In the genomic region with DNA sequence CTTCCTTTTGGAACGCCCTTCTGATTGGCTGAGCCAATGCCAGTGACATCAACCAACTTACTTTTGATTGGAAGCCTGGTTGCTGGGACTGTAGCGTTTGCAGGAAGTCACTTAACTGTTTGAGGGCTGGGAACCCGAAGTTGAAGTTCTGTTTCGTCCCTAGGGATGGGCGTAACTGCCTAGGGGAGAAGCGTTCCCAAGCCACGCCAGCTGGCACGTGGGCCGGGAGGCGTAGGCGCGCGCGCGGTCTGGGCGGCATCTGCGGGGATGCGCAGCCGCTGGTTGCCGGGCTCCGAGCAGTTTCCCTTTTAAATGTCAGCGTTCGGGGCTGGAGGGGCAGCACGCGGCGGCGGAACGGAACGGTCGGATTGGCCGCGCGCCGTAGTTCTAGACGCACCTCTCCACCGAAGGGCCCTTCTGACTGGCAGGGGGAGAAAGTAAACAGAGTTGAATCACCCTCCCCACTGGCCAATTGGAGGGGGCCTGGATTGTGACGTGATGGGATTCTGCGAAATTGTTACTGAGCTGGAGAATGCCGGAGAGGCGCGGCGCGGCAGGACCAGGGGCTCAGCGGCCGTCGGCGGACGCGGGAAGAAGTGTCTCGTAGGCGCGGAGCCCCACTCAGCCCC, we compare ENCODE assay signal across 8 mouse cellular contexts. TPM values are rescaled to one million over a fixed set of nuclear protein-coding genes. Genes with fewer than 3 reads are reported as not detected.
DNase-seq lines count a peak whose midpoint lies in the region; ATAC-seq and TF ChIP-seq lines count a peak whose summit lies in the region.

Gene Klf9 (plus strand): TSS at position 538 of the 629 bp plus-strand sequence.

- H3K4me2 ChIP-seq in forebrain, embryonic 13.5 days = peak within 1 kb of the TSS; percentile 95
- peak within 1 kb of the TSS; percentile 97 for H3K4me2 ChIP-seq in heart, postnatal 0 days (ENCODE audit: low read depth, low read length)
- peak within 1 kb of the TSS; percentile 100 for H3K4me2 ChIP-seq in liver, embryonic 15.5 days
- peak within 1 kb of the TSS; percentile 96 for H3K4me2 ChIP-seq in neural tube, embryonic 11.5 days (ENCODE audit: low read depth)
- H3K4me2 ChIP-seq in stomach, postnatal 0 days (replicated peaks; ENCODE audit: low read depth) = peak within 1 kb of the TSS; percentile 71

- no peaks in the 10 kb centered on the region for H3K9me3 ChIP-seq in E14TG2a.4 (ENCODE audit: low read length)
- no peaks in the 10 kb centered on the region for H3K9me3 ChIP-seq in forebrain, embryonic 13.5 days (replicated peaks)
- no peaks in the 10 kb centered on the region for H3K9me3 ChIP-seq in heart, postnatal 0 days (replicated peaks; ENCODE audit: control insufficient read depth, low read length)
- H3K9me3 ChIP-seq in liver, embryonic 15.5 days (replicated peaks) = no peaks in the 10 kb centered on the region
- no peaks in the 10 kb centered on the region for H3K9me3 ChIP-seq in neural tube, embryonic 11.5 days (ENCODE audit: control insufficient read depth, low read length)
- H3K9me3 ChIP-seq in stomach, postnatal 0 days (ENCODE audit: control insufficient read depth, low read length) = no peaks in the 10 kb centered on the region

- no peak for TF ChIP-seq CTCF in E14TG2a.4 (conservative IDR thresholded peaks at IDR 0.05; ENCODE audit: low read length)
- TF ChIP-seq CTCF in heart, postnatal 0 days (IDR thresholded peaks at IDR 0.05; ENCODE audit: low read depth) = no peak
- TF ChIP-seq CTCF in stomach, postnatal 0 days (IDR thresholded peaks at IDR 0.05; ENCODE audit: low read depth) = peak; percentile 7; the same call in 1 of the 2 replicates

- TF ChIP-seq EP300 in heart, postnatal 0 days (IDR thresholded peaks at IDR 0.05; ENCODE audit: low read depth) = peak; percentile 91
- peak; percentile 91 for TF ChIP-seq EP300 in stomach, postnatal 0 days (optimal IDR thresholded peaks at IDR 0.05)

- ATAC-seq in forebrain, embryonic 13.5 days = peak; percentile 94
- peak; percentile 89 for ATAC-seq in heart, postnatal 0 days (ENCODE audit: insufficient read depth, low read depth)
- peak; percentile 88 for ATAC-seq in liver, embryonic 15.5 days (ENCODE audit: insufficient read depth)
- peak; percentile 91 for ATAC-seq in neural tube, embryonic 11.5 days (ENCODE audit: insufficient read depth, low FRiP score, low TSS enrichment)
- peak; percentile 94 for ATAC-seq in stomach, postnatal 0 days (ENCODE audit: low FRiP score, low TSS enrichment)

- H3K27ac ChIP-seq in forebrain, embryonic 13.5 days = peak within 1 kb of the TSS; percentile 14; the same call in 1 of the 2 replicates
- H3K27ac ChIP-seq in heart, postnatal 0 days (ENCODE audit: low read depth) = peak within 1 kb of the TSS; percentile 99
- peak within 1 kb of the TSS; percentile 83 for H3K27ac ChIP-seq in liver, embryonic 15.5 days (replicated peaks)
- 0 out of 2 replicates have a peak within 1 kb of the TSS, but pooled peaks have one; percentile 8 for H3K27ac ChIP-seq in neural tube, embryonic 11.5 days (ENCODE audit: low read depth, low read length)
- peak within 1 kb of the TSS; percentile 100 for H3K27ac ChIP-seq in stomach, postnatal 0 days (replicated peaks)

- H3K27me3 ChIP-seq in E14TG2a.4 (ENCODE audit: insufficient read depth, low read length) = no peaks in the 10 kb centered on the region
- H3K27me3 ChIP-seq in forebrain, embryonic 13.5 days = peaks cover 53% of the 10 kb centered on the region
- H3K27me3 ChIP-seq in heart, postnatal 0 days (ENCODE audit: control insufficient read depth, insufficient read depth, low read length) = no peaks in the 10 kb centered on the region
- peaks cover 40% of the 10 kb centered on the region for H3K27me3 ChIP-seq in liver, embryonic 15.5 days
- peaks cover 30% of the 10 kb centered on the region for H3K27me3 ChIP-seq in neural tube, embryonic 11.5 days (ENCODE audit: control insufficient read depth, insufficient read depth, low read length)
- H3K27me3 ChIP-seq in stomach, postnatal 0 days (ENCODE audit: control insufficient read depth, insufficient read depth, low read length) = no peaks in the 10 kb centered on the region

- H3K9ac ChIP-seq in forebrain, embryonic 13.5 days = peak within 1 kb of the TSS; percentile 65
- H3K9ac ChIP-seq in heart, postnatal 0 days (replicated peaks; ENCODE audit: low read depth, low read length) = peak within 1 kb of the TSS; percentile 90
- H3K9ac ChIP-seq in liver, embryonic 15.5 days = peak within 1 kb of the TSS; percentile 68
- H3K9ac ChIP-seq in neural tube, embryonic 11.5 days (ENCODE audit: low read length) = peak within 1 kb of the TSS; percentile 42
- H3K9ac ChIP-seq in stomach, postnatal 0 days (ENCODE audit: low read length) = peak within 1 kb of the TSS; percentile 99

- WGBS in forebrain, embryonic 13.5 days = under 1% methylated on average over 51 of the region's 52 CpGs
- under 1% methylated on average over 52 of the region's 52 CpGs for WGBS in heart, postnatal 0 days
- WGBS in liver, embryonic 15.5 days (ENCODE audit: insufficient replicate concordance) = under 1% methylated on average over 52 of the region's 52 CpGs
- 0% methylated on average over 52 of the region's 52 CpGs for WGBS in neural tube, embryonic 11.5 days
- under 1% methylated on average over 52 of the region's 52 CpGs for WGBS in stomach, postnatal 0 days

- peak; percentile 91 for DNase-seq in cerebellum, adult 11 months
- peak; percentile 99 for DNase-seq in heart, postnatal 0 days (ENCODE audit: low spot score)
- DNase-seq in kidney, postnatal 36 days = peak; percentile 96 to 98
- peak; percentile 89 for DNase-seq in neural tube, embryonic 11.5 days (ENCODE audit: low spot score)
- DNase-seq in stomach, postnatal 0 days (ENCODE audit: low spot score) = peak; percentile 96

- H3K4me1 ChIP-seq in E14TG2a.4 (replicated peaks; ENCODE audit: low read depth, low read length) = peaks cover 49% of the 10 kb centered on the region
- H3K4me1 ChIP-seq in forebrain, embryonic 13.5 days = peaks cover 28% of the 10 kb centered on the region
- H3K4me1 ChIP-seq in heart, postnatal 0 days (ENCODE audit: control insufficient read depth, insufficient read depth) = peaks cover 38% of the 10 kb centered on the region
- H3K4me1 ChIP-seq in liver, embryonic 15.5 days (replicated peaks) = peaks cover 56% of the 10 kb centered on the region
- H3K4me1 ChIP-seq in neural tube, embryonic 11.5 days (ENCODE audit: control insufficient read depth, insufficient read depth, low read length) = peaks cover 12% of the 10 kb centered on the region
- peaks cover 7% of the 10 kb centered on the region for H3K4me1 ChIP-seq in stomach, postnatal 0 days (replicated peaks; ENCODE audit: control insufficient read depth, insufficient read depth)

- H3K4me3 ChIP-seq in E14TG2a.4 (replicated peaks; ENCODE audit: low read length) = peak within 1 kb of the TSS; percentile 98
- H3K4me3 ChIP-seq in forebrain, embryonic 13.5 days = peak within 1 kb of the TSS; percentile 53
- H3K4me3 ChIP-seq in heart, postnatal 0 days (ENCODE audit: low read depth, low read length) = peak within 1 kb of the TSS; percentile 85
- peak within 1 kb of the TSS; percentile 73 for H3K4me3 ChIP-seq in liver, embryonic 15.5 days (replicated peaks)
- peak within 1 kb of the TSS; percentile 53 for H3K4me3 ChIP-seq in neural tube, embryonic 11.5 days (ENCODE audit: low read depth, low read length)
- H3K4me3 ChIP-seq in stomach, postnatal 0 days (ENCODE audit: low read depth, low read length) = peak within 1 kb of the TSS; percentile 96

- peaks cover 39% of the 10 kb centered on the region for H3K36me3 ChIP-seq in E14TG2a.4 (ENCODE audit: insufficient read depth, low read length)
- no peaks in the 10 kb centered on the region for H3K36me3 ChIP-seq in forebrain, embryonic 13.5 days (ENCODE audit: poor library complexity, severe bottlenecking)
- H3K36me3 ChIP-seq in heart, postnatal 0 days (replicated peaks; ENCODE audit: control insufficient read depth, insufficient read depth, low read length) = no peaks in the 10 kb centered on the region
- no peaks in the 10 kb centered on the region for H3K36me3 ChIP-seq in liver, embryonic 15.5 days (replicated peaks)
- H3K36me3 ChIP-seq in neural tube, embryonic 11.5 days (ENCODE audit: control insufficient read depth, insufficient read depth, low read length) = no peaks in the 10 kb centered on the region
- H3K36me3 ChIP-seq in stomach, postnatal 0 days (ENCODE audit: control insufficient read depth, insufficient read depth, low read length) = no peaks in the 10 kb centered on the region

RNA-seq across cellular contexts. Expression of gene Klf9, which starts in this region (rescaled TPM):
- polyA plus RNA-seq in forebrain, embryonic 13.5 days (2015; fragmentation: Nextera tagmentation; extraction: Ambion mirVana) = 0.97 and 1.0 TPM in 2 replicates
- 35.1 and 71.5 TPM in 2 replicates for total RNA-seq in heart, postnatal 0 days (2014; rRNA removed; ENCODE audit: low replicate concordance)
- 14.4 and 16.5 TPM in 2 replicates for polyA plus RNA-seq in heart, postnatal 0 days (2015; fragmentation: Nextera tagmentation; extraction: Ambion mirVana)
- polyA plus RNA-seq in liver, embryonic 15.5 days (2015; fragmentation: Nextera tagmentation; extraction: Ambion mirVana) = 1.1 and 1.3 TPM in 2 replicates
- polyA plus RNA-seq in neural tube, embryonic 11.5 days (2014; fragmentation: Nextera tagmentation; extraction: Ambion mirVana) = 0.73 and 1.4 TPM in 2 replicates
- 11.3 and 17.4 TPM in 2 replicates for polyA plus RNA-seq in stomach, postnatal 0 days (2015; fragmentation: Nextera tagmentation; extraction: Ambion mirVana)

Comparison
In these comparisons a context has a peak if more than half of its experiments do, and no peak if none do; other contexts are left out.
1. Peak in every context shown above with its lines: DNase-seq, ATAC-seq, H3K4me3 ChIP-seq and H3K27ac ChIP-seq.
2. H3K27ac ChIP-seq: peak in every context shown above with its lines; median percentile 100 in stomach, postnatal 0 days; 99 in heart, postnatal 0 days; 83 in liver, embryonic 15.5 days; 14 in forebrain, embryonic 13.5 days; 8 in neural tube, embryonic 11.5 days.
3. H3K9ac ChIP-seq: peak in every context shown above with its lines; median percentile 99 in stomach, postnatal 0 days; 90 in heart, postnatal 0 days; 68 in liver, embryonic 15.5 days; 65 in forebrain, embryonic 13.5 days; 42 in neural tube, embryonic 11.5 days.